Mouse (Mus musculus): ENCODE results near the gene Sec31b. TPM values are rescaled to one million over a fixed set of nuclear protein-coding genes. Genes with fewer than 3 reads are reported as not detected.
A peak's percentile ranks its signal among the peaks of the same experiment; 100 is the strongest.

Sec31b gene
- polyA plus RNA-seq, 1 experiment from 2014 or later = 1.0 TPM

DNA sequence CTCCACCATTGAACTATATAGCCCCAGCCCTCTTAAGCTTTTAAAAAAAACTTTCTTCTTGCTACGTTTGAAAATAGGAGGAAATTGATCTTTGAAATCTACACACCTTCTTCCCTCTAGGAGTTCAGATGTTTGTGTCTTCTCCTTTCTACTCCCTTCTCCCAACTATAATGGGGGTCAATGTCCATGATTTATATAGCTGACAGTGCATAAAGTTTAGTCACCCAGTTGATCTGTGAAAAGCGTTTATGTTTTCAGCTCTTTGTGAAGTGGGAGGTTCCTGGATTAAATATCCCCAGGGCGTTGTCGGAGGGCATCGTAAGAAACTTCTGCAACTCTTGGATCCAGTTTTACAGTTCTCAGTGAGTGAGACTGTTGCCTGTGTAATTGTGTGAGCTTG, 45.4 kb downstream of the Sec31b start:
- Histone ChIP-seq H3K9ac (ENCODE audit: low read depth, low read length) (no peak overlapping the region), H3K4me1 (replicated peaks; ENCODE audit: insufficient read depth, low read length) (no peaks in the 10 kb centered on the region), H3K27ac (no peak overlapping the region), H3K4me3 (replicated peaks; ENCODE audit: low read depth, low read length) (no peak overlapping the region), H3K27me3 (ENCODE audit: insufficient read depth, low read length) (no peaks in the 10 kb centered on the region), H3K9me3 (replicated peaks; ENCODE audit: low read length) (no peaks in the 10 kb centered on the region), H3K36me3 (ENCODE audit: insufficient read depth, low read length) (no peaks in the 10 kb centered on the region), H3K4me2 (ENCODE audit: low read length) (no peak overlapping the region)
- ATAC-seq (replicated peaks; ENCODE audit: low FRiP score, low read depth) (no peak), DNase-seq (ENCODE audit: low spot score) (peak; percentile 72)
- WGBS = 25% methylated on average over 5 of the region's 5 CpGs
- TF ChIP-seq CTCF (IDR thresholded peaks at IDR 0.05; ENCODE audit: low read depth) = no peak

DNA sequence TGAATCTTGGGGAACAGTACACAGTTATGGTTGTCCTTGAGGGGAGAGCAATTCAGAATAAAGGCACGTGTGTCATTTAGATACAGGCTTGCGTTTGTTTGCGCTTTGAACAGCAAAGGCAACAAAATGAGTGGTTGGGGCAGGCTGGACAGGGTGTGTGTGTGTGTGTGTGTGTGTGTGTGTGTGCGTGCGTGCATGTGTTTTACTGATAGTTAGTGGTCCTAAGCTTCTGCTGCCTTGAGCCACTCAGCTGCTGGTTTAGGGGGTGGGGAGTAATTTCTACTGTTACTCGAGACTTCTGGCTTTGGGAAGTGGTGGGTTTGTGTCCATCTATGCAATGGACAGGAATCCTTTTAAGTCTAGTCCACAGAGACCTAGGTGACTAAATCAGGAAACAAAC, 46.7 kb downstream of the Sec31b start:
- DNase-seq (ENCODE audit: low spot score) (no peak), ATAC-seq (replicated peaks; ENCODE audit: low FRiP score, low read depth) (no peak)
- no peaks in the 10 kb centered on the region for H3K27me3 ChIP-seq (ENCODE audit: insufficient read depth, low read length)
- H3K36me3 ChIP-seq (ENCODE audit: insufficient read depth, low read length) = no peaks in the 10 kb centered on the region
- no peak overlapping the region for H3K9ac ChIP-seq (ENCODE audit: low read depth, low read length)
- H3K27ac ChIP-seq = no peak overlapping the region
- no peaks in the 10 kb centered on the region for H3K4me1 ChIP-seq (replicated peaks; ENCODE audit: insufficient read depth, low read length)
- no peak overlapping the region for H3K4me2 ChIP-seq (ENCODE audit: low read length)
- H3K9me3 ChIP-seq (replicated peaks; ENCODE audit: low read length) = no peaks in the 10 kb centered on the region
- WGBS = 35% methylated on average over 6 of the region's 6 CpGs
- no peak overlapping the region for H3K4me3 ChIP-seq (replicated peaks; ENCODE audit: low read depth, low read length)
- no peak for TF ChIP-seq CTCF (IDR thresholded peaks at IDR 0.05; ENCODE audit: low read depth)

GRCm38 (mm10) chr19:44496941-44497340, 48.7 kb downstream of the Sec31b start:
- Histone ChIP-seq H3K4me2 (ENCODE audit: low read length) (no peak overlapping the region), H3K27me3 (ENCODE audit: insufficient read depth, low read length) (no peaks in the 10 kb centered on the region), H3K4me1 (replicated peaks; ENCODE audit: insufficient read depth, low read length) (no peaks in the 10 kb centered on the region), H3K4me3 (replicated peaks; ENCODE audit: low read depth, low read length) (no peak overlapping the region), H3K9me3 (replicated peaks; ENCODE audit: low read length) (no peaks in the 10 kb centered on the region), H3K36me3 (ENCODE audit: insufficient read depth, low read length) (no peaks in the 10 kb centered on the region), H3K9ac (ENCODE audit: low read depth, low read length) (no peak overlapping the region), H3K27ac (no peak overlapping the region)
- no peak for DNase-seq (ENCODE audit: low spot score)
- no peak for TF ChIP-seq CTCF (IDR thresholded peaks at IDR 0.05; ENCODE audit: low read depth)
- 77% methylated on average over 10 of the region's 10 CpGs for WGBS
- no peak for ATAC-seq (replicated peaks; ENCODE audit: low FRiP score, low read depth)

DNA sequence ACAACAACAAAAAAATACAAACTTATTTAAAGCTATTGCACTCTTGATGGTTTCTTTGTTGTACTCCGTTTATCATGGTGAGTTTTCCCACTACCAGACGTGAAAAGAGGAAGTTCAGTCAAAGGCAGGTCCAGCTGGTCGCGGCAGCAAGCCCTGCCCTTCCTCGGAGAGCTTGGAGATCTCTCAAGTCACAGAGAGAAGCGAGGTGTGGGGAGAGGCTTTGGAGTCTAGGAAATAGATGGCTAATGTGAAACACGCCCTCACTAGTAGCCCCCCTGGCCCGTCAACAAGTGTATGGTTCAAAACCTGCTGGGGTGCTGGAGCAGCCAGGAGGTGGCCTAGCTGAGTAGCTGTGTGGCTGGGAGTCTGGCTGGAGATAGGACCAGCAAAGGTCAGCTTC, 49.2 kb downstream of the Sec31b start:
- Histone ChIP-seq H3K9ac (ENCODE audit: low read depth, low read length) (no peak overlapping the region), H3K4me3 (replicated peaks; ENCODE audit: low read depth, low read length) (no peak overlapping the region), H3K4me2 (ENCODE audit: low read length) (no peak overlapping the region), H3K27me3 (ENCODE audit: insufficient read depth, low read length) (no peaks in the 10 kb centered on the region), H3K9me3 (replicated peaks; ENCODE audit: low read length) (no peaks in the 10 kb centered on the region), H3K27ac (no peak overlapping the region), H3K4me1 (replicated peaks; ENCODE audit: insufficient read depth, low read length) (no peaks in the 10 kb centered on the region), H3K36me3 (ENCODE audit: insufficient read depth, low read length) (no peaks in the 10 kb centered on the region)
- TF ChIP-seq CTCF (IDR thresholded peaks at IDR 0.05; ENCODE audit: low read depth) = no peak
- ATAC-seq (replicated peaks; ENCODE audit: low FRiP score, low read depth) (no peak), DNase-seq (ENCODE audit: low spot score) (no peak)
- 52% methylated on average over 8 of the region's 8 CpGs for WGBS

GRCm38 (mm10) chr19:44493128-44493527, 52.5 kb downstream of the Sec31b start, which contains the start of gene Wnt8b:
Wnt8b (plus strand) TSS chr19:44493472.
- no peaks in the 10 kb centered on the region for H3K4me1 ChIP-seq (replicated peaks; ENCODE audit: insufficient read depth, low read length)
- no peaks in the 10 kb centered on the region for H3K36me3 ChIP-seq (ENCODE audit: insufficient read depth, low read length)
- no peak within 1 kb of the TSS for H3K27ac ChIP-seq
- no peak for DNase-seq (ENCODE audit: low spot score)
- 45% methylated on average over 8 of the region's 8 CpGs for WGBS
- no peak within 1 kb of the TSS for H3K4me2 ChIP-seq (ENCODE audit: low read length)
- no peak for ATAC-seq (replicated peaks; ENCODE audit: low FRiP score, low read depth)
- H3K9ac ChIP-seq (ENCODE audit: low read depth, low read length) = no peak within 1 kb of the TSS
- H3K9me3 ChIP-seq (replicated peaks; ENCODE audit: low read length) = no peaks in the 10 kb centered on the region
- no peak within 1 kb of the TSS for H3K4me3 ChIP-seq (replicated peaks; ENCODE audit: low read depth, low read length)
- H3K27me3 ChIP-seq (ENCODE audit: insufficient read depth, low read length) = no peaks in the 10 kb centered on the region
- no peak for TF ChIP-seq CTCF (IDR thresholded peaks at IDR 0.05; ENCODE audit: low read depth)

GRCm38 (mm10) chr19:44487266-44487665, 58.4 kb downstream of the Sec31b start:
- Histone ChIP-seq H3K27me3 (ENCODE audit: insufficient read depth, low read length) (no peaks in the 10 kb centered on the region), H3K9me3 (replicated peaks; ENCODE audit: low read length) (no peaks in the 10 kb centered on the region), H3K36me3 (ENCODE audit: insufficient read depth, low read length) (no peaks in the 10 kb centered on the region), H3K4me3 (replicated peaks; ENCODE audit: low read depth, low read length) (no peak overlapping the region), H3K4me1 (replicated peaks; ENCODE audit: insufficient read depth, low read length) (no peaks in the 10 kb centered on the region), H3K9ac (ENCODE audit: low read depth, low read length) (no peak overlapping the region), H3K27ac (no peak overlapping the region), H3K4me2 (ENCODE audit: low read length) (no peak overlapping the region)
- DNase-seq (ENCODE audit: low spot score) = peak; percentile 72
- no peak; the same call in 1 of the 2 replicates for ATAC-seq (replicated peaks; ENCODE audit: low FRiP score, low read depth)
- peak; percentile 71 for TF ChIP-seq CTCF (IDR thresholded peaks at IDR 0.05; ENCODE audit: low read depth)
- 18% methylated on average over 8 of the region's 8 CpGs for WGBS

GRCm38 (mm10) chr19:44476541-44476940, 69.1 kb downstream of the Sec31b start:
- H3K9ac ChIP-seq (ENCODE audit: low read depth, low read length) = no peak overlapping the region
- WGBS = 57% methylated on average over 3 of the region's 3 CpGs
- H3K9me3 ChIP-seq (replicated peaks; ENCODE audit: low read length) = no peaks in the 10 kb centered on the region
- no peak for ATAC-seq (replicated peaks; ENCODE audit: low FRiP score, low read depth)
- no peaks in the 10 kb centered on the region for H3K36me3 ChIP-seq (ENCODE audit: insufficient read depth, low read length)
- peak; percentile 56; the same call in 1 of the 2 replicates for TF ChIP-seq CTCF (IDR thresholded peaks at IDR 0.05; ENCODE audit: low read depth)
- no peaks in the 10 kb centered on the region for H3K27me3 ChIP-seq (ENCODE audit: insufficient read depth, low read length)
- no peak for DNase-seq (ENCODE audit: low spot score)
- no peak overlapping the region for H3K27ac ChIP-seq
- H3K4me3 ChIP-seq (replicated peaks; ENCODE audit: low read depth, low read length) = no peak overlapping the region
- no peak overlapping the region for H3K4me2 ChIP-seq (ENCODE audit: low read length)
- H3K4me1 ChIP-seq (replicated peaks; ENCODE audit: insufficient read depth, low read length) = no peaks in the 10 kb centered on the region
